Mouse (Mus musculus): ENCODE results near the gene Acvr1b. TPM values are rescaled to one million over a fixed set of nuclear protein-coding genes. Genes with fewer than 3 reads are reported as not detected.

Gene Acvr1b
- total RNA-seq, 2 experiments from 2014 or later, result 18.7 to 20.9 TPM

DNA sequence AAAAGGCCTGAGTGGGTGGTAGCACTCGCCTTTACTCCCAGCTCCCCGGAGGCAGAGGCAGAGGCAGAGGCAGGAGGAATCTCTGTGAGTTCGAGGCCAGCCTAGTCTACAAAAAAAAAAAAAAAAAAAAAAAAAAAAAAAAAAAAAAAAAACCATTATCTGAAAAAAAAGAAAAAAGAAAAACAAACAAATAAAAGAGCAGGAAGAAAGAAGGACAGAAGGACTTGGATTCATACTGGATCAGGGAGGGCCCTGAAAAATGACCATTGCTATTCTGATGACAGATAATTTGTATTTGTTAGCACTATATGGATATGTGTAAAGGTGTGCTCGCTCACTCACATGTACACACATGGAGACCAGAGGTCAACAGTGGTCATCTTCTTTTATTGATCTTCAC lies 2.6 kb upstream of the Acvr1b start:
- intact Hi-C loops (cut with DNase I), result no loop called here
- DNase-seq, result no peak

DNA sequence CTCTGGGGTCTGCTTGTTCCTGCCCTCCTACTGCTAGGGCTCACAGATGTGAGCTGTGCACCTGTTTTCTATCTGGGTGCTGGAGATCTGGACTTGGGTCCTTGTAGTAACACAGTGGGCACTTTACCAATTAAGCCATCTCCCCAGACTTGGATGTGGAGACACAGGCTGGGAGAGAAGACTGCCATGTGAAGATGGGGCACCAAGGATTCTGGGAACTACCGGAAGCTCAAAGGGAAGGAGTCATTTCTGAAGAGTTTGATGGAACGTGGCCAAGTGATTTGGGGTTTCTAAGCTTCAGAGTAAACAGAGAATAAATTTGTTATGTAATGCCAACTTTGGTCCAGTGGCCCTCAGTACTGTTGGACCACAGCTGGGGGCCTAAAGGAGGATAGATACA lies 1.9 kb upstream of the Acvr1b start:
- intact Hi-C loops (cut with DNase I), result loop anchor here (2.0 kb wide), 2 partner anchors 25 to 27 kb away; no protein-coding TSS in a partner anchor
- DNase-seq, result no peak

DNA sequence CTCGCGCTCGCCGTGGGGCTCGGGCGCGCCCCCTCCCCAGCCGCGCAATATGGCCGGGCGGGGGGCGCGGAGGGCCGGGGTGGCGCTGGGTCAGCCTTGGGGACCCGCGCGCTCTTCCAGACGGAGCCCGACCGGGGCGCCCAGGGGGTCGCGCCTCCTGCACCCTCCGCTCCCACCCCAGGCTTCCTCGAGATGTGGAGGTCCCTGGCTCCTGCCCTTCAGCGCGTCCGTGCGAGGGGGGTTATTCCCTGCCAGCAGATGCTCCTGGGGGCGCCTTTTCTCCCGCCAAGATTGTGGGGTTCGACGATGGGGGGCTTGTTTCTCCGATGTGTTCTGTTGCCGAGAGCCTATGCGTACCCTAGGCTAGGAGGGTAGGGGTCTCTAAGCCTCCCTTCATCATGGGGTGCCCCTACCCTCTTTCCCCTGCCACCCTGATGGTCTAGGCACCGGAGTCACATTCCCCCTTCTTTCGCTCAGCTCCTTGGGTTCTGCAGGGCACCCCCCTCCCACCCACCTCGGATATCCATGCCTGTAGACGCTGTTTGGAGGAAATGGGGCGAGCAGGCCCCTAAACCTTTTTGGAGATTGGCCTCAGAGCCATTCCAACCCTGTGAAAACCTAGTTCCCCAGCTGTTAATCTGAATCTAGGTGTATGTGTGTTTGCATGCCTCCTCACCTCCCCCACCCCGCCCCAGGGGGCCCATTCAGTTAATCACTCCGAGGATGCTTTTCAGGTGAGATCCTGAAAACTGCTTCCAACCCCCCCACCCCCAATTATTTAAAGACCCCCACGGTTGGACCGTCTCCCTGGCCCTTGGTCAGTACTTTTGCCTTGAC lies 645 bp downstream of the Acvr1b start:
- peak in 1 of 2 experiments; percentile 39 for DNase-seq
- intact Hi-C loops (cut with DNase I), result no loop called here

DNA sequence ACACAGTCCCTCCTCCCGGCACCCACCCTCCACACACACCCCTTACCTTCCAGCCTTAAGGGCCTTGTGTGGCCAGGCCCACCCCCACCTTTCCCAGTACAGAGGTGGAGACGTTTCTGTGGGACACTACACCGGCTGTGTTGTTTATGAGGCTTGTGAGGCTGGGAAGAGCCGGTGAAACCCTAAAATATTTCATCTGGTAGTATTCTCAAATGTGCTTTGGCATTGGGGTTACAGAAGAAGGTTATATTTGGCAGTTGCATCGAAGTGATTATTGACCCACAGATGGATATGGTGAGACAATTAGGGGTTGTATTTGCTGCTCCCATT lies 1.2 kb downstream of the Acvr1b start:
- no peak for DNase-seq
- intact Hi-C loops (cut with DNase I), result no loop called here

DNA sequence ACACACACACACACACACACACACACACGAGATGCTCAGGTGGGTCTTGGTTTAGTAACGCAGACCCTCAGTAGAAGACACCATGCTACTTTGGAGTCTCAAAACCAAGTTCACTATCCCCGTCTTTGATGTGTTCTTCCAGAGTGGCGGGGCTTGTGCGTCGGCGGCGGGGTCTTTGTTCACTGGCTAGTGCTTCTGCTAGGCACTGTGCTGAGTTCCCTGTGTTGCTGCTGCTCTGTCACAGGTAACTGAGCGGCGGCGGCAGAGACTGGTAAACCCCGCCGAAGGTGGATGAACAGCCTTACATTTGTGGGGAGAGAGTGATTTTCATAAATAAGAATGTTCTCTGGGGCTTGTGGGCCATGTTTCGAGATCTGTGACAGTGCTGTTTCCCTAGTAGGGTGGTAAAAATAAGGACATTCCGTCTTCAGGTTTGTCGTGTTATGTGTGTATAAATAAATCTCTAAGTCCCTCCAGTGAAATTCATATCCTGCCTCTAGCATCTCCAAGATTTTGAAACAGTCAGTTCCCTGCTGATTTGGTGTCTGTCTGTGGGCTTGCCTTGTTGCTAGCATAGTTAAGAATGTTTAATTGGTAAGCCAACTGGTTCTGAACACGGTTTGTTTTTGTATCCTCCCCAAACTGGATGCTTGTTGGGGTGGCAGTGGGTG lies 1.9 kb downstream of the Acvr1b start:
- intact Hi-C loops (cut with DNase I), result no loop called here
- DNase-seq, result no peak

DNA sequence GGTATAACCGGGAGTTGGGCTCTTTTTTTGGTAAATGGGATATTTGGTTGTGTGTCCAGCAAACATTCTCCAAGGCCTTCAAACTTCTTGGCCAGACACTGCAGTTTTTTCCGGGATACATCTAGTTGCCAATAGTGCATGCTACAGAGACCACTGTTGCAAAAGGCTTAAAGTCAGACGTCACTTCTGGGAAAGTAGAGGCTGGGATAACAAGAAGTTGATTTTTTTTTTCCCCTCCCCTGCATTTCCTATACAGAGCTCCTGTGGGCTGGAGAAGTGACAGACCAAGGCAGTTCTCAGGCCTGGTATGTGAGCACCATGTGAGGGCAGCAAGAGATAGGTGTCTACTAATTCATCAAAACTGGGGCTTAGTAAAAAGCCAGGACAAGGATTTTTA lies 2.4 kb downstream of the Acvr1b start:
- peak in 1 of 2 experiments; percentile 32 for DNase-seq
- intact Hi-C loops (cut with DNase I), result no loop called here

DNA sequence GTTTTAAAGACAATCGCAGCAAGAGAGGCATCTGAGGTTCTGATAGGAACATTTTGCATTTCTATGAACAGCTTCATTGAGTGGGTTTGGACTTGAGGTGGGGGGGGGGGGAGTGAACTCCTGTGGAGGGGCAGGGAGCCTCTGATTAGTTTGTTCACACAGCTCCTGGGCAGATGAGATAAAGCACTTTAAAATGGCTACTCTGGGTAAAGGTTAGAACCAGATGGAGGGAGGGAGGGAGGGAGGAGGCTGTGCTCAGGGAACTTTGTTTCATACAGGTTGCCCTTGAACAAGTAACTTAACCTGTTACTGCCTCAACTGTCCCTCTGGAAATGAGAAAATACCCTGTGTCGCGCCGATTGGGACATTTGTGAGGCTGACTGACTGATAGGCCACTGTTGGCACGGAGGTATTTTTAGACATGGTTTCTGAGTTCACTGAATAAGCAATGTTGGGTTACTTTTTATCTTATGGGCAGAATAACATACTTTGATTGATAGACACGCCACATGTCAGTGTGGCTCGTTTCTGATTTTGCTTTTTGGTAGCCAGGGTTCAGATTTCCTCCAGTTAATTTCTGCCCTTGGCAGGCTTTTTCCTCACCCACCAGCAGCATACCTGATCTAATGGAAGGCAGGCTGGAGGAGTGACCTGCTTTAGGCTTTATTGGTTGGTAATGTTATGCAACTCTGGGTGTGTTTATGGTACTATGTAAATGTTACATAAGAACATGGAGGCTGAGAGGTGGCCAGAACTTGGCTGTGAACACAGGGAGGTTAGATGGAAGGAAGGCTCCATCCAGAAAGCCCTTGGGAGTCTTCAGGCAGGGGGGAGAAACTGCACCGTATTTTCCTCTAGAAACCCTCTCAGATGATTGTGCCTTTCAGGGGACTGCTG lies 3.2 kb downstream of the Acvr1b start:
- intact Hi-C loops (cut with DNase I), result no loop called here
- peak in 1 of 2 experiments; percentile 37 for DNase-seq

DNA sequence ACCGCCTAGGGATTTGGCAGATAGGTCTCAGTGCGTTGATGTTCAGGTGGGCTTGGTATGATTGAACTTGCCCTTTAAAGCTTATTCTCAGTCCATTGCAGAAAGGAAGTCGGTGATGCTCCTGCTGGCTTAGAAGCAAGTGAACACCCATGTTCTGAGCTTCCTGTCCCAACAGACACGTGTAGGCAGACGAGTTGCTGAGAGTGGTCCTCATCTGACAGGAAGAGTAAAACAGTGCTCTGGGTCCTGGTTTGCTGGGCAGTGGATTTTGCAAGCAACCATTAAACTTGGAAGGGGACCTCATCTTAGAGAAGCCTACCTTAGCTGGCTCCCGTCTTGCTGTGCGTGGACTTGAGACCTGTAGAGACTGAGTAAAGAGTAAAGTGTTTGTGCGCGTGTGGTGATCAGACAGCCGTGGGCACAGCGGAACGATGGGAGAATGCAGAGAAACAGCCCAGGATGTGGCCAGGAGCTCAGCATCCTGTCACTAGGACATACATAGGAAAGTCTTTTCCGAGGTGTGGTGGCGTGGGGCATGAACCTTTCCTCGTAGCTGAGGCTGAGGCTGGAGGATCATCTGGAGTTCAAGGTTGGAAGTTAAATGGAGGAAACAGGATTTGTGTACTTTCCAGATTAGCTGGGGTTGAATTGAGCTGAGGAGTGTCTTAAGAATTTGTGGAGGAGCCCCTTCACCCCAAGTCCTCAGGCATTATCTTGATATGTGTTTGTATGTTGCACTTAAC lies 6.7 kb downstream of the Acvr1b start:
- no peak for DNase-seq
- intact Hi-C loops (cut with DNase I), result no loop called here

DNA sequence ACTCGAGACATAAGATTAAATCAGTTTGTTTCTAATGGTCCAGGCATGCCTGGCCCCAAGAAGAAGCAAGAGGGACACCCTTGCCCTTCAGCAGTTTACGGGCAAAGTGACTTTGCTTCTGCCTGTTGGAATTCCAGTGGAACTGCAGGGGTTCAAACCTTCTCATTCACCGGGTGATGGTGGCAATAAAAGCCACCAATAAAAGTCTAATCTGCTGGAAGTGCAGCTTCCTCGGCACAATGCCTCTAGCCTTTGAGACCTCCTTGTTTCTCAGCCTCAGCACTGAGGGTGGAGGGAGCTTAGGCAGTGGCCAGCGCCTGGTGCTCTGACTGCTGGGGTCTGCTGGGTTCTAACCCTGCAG lies 7.2 kb downstream of the Acvr1b start:
- DNase-seq, result no peak
- intact Hi-C loops (cut with DNase I), result no loop called here

DNA sequence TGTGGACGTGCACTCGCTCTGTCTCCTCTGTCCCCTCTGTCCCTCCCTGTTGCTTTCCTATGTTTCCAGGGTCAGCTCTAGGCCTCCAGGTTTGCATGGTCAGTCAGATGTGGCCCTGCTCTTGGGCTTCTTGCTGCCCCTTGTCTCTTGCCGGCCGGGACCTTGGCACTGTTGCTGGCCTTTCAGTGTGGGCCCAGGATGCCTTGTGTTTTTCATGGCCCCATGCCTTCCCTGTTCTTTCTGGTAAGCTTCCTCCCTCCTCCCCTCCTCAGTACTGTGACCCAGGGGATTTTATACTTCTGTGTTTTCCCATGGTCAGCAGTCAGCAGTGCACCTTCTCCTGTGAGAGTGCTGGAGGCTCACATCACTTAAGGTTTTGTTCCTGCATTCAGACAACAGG lies 7.6 kb downstream of the Acvr1b start:
- no peak for DNase-seq
- intact Hi-C loops (cut with DNase I), result no loop called here

DNA sequence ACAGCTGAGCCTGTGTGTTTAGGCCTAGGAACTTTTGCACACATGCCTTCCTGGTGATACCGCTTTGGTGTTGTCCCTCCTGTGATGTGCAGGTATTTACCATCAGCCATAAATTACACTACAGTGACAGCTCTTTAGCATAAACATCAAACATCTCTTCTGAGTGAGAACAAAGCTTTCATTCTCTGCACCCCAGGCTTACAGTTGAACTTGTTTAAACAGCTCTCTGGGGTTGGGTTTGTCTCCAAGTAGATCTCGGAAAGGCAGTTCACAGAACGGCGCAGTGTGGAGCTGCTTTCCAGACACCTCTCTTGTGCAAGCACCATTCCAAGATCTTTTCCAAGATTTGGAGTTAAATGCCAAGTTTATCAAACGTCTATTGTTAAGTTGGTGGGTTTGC lies 8.8 kb downstream of the Acvr1b start:
- no peak for DNase-seq
- intact Hi-C loops (cut with DNase I), result no loop called here

DNA sequence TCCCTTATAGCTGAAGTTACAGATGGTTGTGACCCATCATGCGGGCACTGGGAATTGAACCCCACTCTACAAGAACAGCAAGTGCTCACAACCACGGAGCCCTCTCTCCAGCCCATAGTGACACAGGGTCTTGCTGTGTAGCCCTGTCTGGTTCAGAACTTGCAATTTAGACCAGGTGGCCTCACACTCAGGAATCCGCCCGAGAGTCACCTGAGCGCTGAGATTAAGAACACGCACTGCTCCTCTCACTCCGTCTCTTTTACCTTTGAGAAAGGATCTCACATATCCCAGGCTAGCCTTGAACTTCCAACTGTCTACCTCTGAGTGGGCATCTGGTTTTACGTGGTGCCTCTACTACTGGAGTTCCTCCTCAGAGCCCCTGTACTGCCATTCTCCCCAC lies 10.4 kb downstream of the Acvr1b start:
- DNase-seq, result no peak
- intact Hi-C loops (cut with DNase I), result no loop called here

DNA sequence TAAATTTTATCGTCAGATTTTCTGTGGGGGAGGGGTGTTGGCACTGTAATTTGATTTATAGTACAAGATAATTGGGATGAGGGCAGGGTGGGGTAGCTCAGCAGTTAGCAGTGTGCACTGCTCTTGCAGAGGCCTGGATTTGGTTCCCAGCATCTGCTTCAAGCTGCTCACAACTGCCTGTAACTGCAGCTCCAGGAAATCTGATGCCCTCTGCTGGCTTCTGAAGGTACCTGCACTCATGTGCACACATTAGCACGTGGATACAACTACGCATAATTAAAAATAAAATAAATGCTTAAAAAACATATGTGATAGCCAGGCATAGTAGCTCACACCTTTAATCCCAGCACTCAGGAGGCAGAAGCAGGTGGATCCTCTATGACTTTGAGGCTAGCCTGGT lies 11.7 kb downstream of the Acvr1b start:
- DNase-seq, result no peak
- intact Hi-C loops (cut with DNase I), result no loop called here

DNA sequence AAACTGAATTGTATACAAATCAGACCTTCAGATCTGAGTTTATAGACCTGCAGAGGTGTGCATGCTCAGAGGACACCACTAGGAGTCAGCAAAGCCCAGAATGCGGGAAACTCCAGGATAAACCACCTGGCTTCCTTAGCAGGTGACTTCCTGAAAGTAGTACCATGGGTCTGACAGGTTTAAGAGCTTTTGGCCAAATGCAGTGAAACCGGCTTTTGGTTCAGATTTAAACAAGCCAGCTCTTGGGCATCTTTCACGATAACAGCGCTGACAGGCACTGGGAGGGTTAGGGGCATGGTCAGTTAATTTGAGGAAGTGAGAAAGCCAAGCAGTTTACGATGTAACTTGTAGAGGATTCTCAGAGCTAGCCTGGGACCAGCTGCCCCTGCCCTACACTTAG lies 14.0 kb downstream of the Acvr1b start:
- no peak for DNase-seq
- intact Hi-C loops (cut with DNase I), result no loop called here

DNA sequence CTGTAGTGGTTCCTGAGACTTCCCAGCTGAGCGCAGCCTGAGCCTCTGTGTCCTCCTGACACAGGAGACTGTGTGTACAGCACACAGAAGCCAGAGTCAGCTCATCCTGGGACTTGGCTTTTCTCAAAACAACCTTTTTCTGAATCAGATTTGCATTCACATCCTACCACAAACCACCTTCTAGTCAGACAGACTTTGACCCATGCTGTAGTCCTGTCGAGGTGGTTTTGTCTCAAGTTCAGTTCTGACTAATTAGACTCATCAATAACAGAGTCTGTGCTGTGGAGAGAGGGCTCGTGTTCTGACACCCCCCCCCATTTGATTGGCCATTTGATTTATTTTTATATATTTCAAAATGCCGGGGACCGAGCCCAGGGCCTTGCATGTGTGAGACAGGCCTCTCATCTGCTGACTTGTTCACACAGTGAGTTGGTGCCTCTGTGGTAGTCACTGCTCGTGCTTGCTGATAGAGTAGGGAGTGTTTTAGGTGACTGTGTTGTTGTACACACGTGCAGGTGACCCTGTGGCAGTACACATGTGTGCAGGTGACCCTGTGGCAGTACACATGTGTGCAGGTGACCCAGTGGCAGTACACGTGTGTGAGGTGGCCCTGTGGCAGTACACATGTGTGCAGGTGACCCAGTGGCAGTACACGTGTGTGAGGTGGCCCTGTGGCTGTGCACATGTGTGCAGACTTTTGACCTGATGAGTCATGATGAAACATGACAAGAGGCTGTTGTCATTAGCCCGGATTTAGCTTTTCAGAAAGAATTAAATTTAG lies 16.3 kb downstream of the Acvr1b start:
- no peak for DNase-seq
- intact Hi-C loops (cut with DNase I), result no loop called here

DNA sequence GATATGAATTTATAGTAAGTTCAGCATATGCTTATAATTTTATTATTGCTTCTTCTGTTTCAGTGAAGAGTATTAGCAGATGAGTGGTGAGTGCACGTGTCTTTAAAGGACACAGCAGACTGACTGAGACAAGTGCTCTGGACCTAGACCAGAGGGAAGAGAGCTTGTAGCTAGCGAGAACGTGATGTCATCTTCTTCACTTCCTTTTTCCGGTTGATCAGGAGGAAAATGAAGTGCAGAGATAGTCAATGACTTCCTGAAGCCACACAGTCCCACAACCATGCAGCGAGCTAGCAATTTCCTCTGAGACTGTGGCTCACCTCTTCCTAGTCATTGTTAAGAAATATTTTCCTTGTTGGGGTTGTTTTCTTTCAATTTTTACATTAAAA lies 16.9 kb downstream of the Acvr1b start:
- intact Hi-C loops (cut with DNase I), result no loop called here
- no peak for DNase-seq

DNA sequence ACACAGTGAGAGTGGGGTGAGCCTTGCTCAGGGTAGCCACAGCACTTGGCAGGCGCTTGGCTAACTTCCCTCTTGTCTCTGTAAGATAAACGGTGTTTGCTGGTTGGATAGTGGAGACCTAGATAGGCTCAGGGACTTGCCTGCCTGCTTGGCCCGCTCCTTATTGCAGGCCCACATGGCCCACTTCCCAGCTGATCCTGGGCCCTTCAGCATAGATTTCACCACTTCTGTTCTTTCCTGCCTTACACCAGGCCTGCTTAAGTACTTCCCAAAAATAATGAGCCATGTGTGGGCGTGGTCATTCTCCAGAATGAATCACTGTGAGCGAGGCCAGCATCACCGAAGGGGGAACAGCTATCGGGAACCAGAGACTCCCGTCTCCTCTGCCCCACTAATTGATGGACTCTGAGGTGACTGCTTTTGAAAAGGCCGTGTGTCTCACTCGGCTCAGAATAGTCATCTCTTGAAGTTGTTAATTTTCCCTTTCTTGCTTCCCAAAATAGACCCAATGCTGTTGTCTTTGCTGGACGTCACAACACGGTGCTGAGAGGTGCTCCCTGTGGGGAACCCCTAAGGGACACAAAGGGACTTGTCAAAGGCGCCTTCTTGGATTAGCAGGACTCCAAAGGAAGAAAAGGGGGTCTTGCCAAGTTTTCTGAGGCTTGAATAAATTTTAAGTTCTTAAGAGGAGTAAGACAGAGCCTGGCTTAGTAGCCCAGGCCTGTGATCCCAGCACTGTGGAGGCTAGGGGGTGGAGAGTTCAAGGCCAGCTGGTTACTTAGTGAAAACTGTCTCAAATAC lies 17.8 kb downstream of the Acvr1b start:
- intact Hi-C loops (cut with DNase I), result no loop called here
- peak; percentile 78 to 84 for DNase-seq

DNA sequence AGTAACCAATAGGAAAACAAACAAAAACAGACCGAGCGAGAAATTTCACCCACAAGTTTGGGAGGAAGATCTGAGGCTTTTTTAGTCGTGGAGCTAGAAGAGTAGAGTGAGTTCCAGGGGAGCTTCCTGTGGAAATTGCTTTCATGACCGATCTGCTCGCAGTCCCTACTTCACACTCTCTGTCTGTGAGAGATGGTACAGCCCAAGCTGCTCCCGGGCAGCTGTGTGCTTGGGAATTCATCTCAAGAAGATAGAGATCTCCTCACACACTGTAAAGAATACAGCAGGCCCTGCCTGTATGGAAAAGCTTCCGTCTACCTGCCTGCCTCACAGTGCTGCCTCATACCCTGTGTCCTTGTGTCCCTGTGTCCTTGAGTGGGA lies 18.4 kb downstream of the Acvr1b start:
- DNase-seq, result no peak
- intact Hi-C loops (cut with DNase I), result no loop called here

DNA sequence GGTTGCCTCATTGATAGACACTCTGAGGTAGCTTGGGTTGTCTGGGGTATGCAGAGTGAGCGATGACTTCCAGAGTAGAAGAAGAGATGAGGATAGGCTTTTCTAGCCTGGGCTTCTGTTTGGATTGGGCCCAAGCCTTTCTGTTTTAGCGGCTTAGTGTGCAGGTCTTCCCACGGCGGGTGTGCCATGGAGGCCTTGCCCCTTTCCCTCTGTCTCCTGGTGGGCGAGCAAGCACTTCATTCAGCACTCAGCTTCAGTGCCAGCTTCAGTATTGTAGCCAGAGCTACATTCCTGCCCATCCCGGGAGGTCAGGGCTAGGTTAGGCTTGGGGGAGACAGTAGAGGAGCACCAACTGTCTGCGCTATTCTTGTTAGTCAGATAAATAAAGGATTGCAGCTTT lies 18.8 kb downstream of the Acvr1b start:
- DNase-seq, result no peak
- intact Hi-C loops (cut with DNase I), result no loop called here
